Mouse (Mus musculus) MEL-GATA-1-ER (cell line): ENCODE data around the gene Clybl.

ENCODE experiments used
- DNase-seq: peaks from one replicate; pipeline ENCODE4 v3.0.0-alpha.2; 2012; ENCODE audit warnings: low read depth; ENCODE audit errors: extremely low read depth

Clybl gene

GRCm38 (mm10) chr14:122357316-122357715, 175.8 kb downstream of the Clybl start:
- DNase-seq: no peak

DNA sequence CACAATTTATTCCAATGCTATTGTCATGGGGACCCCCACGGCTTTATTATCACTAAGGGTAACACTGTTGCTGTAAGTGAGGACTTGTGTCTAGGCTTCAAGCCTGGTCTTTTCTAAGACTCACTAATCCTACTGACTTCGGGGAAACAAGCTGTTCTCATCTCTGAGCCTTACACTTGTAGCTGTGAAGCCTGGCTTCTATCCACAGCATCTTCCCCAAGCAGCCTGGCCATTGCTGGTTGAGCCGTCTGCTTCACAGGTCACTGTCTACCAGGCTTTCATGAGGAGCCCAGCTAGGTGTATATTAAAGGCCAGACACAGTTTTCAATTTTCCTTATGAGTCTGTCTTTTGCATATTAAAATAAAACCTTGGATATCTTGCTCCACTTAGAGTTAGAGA, 177.1 kb downstream of the Clybl start:
- no peak for DNase-seq

DNA sequence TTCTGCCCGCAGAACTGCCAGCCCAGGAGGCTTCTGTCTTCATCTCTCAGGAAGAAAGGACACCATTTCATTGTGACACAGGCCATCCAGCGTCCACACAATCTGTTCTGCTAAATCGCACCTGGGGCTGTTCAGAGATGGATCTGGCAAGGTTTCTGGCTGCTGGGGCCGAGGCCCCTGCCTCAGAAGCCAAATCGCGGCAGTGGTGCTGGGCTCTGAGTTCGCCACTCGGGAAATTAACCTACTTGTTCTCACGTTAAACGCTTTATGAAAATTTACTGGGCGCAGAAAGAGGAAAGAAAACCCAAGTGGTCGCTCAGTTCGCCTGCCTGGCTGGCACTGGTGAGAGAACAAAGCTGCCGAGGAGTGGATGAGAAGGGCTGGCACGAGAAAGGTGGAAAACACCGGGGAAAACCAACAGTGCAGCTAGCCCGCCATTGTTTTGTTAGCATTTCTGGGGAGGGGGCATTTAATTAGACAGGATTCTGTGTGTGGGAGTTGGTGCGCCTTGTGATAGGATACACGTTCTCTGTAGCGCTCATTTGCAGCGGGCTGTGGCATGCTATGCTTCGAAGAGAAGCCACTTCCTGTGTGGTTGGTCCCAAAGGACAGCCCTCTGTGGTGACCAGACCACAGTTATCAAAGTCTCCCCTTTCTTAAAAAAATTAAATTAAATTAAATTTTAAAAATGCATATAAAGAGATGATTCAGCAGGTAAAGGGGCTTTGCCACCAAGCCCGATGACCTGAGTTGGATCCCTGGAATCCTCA, 177.8 kb downstream of the Clybl start:
- DNase-seq: no peak

DNA sequence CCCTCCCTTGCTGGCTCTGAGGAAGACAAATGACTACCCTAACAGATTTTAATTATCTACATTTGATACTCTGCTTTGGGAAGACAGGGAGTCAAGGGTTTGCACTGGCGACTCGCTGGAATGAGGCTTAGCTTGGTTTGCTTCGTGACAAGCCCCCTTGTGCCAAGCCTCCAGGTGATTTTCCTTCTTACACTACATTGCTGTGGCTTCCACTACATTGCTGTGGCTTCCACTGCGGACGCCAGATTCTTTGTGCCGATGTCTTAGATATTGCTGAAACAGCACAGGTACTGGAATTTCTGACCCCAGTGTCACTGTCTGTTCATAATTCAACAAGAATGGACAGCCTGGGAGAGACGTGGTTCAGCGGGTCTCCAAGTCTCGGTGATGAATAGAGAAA, 180.3 kb downstream of the Clybl start:
- no peak for DNase-seq

- DNase-seq: no peak
Measured at GRCm38 (mm10) chr14:122363156-122363555, 181.7 kb downstream of the Clybl start.

DNA sequence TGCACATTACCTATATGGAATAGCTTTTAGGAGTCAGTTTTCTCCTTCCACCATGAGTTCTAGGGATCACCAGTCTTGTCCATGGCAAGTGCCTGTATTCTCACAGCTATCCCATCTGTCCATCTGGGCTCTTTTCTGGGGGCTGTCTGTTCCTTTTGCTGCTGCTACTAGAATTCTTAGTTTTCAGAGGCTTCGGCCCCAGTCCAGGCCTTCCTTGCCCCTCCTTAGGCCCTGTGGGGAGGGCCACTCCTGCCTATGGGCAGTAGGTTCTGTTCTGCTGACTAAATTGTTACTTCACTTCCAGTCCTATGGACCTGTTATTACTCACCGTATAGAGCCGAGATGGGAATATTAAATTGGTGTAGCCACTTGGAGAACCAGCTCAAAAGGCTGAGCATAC, 182.5 kb downstream of the Clybl start:
- DNase-seq: no peak

DNA sequence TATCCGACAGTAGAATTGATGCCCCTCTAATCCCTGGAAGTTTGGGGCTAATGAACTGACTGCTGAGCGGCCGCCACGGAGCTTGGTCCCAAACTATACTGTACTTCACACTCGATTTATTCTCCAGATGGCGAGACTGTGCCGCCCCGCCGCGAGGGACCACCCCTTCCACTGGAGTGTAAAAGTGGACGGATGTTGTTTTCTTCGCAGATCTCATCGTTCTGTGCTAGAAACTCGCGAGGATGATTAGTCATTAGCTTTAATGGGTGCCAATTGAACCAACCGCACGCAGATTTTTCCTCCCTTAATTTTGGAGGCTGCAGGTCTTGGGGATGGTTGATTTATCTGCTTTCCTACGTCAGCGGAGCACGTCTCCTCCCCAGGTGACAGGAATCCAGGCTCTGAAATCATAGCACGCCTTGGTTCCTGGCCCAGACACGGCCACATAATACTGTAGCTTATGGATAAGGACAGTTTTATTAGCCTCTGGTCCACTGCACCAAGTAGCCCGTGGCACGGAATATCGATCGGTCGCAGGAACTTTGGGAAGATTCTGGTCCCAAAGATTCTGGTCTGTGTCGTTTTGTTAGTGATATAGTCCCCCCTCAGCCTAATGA, 185.9 kb downstream of the Clybl start:
- DNase-seq: no peak

DNA sequence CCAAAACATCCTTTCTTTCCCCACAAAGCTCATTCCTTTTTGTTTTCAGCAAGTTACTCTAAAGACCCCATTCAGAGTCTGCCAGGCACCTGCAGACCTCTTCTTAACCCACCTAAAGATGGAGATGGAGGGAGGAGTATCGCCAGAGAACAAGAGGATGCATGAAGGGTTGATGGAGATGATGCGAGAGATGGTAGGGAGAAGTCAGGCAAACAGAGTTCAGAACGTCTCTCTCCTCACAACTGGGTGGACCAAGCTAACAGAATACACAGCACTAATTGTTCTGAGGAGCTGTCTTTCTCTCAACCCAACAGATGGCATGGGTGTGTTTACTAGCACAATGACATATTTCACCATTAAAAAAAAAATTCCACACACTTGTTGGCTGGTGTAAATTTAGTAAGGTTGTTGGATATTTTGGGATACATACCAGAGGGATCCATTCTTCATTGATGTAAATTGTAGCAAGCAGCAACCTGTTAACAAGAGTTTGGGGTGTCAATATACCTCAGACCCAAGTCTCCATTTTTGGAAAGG, 186.4 kb downstream of the Clybl start:
- DNase-seq: no peak

DNA sequence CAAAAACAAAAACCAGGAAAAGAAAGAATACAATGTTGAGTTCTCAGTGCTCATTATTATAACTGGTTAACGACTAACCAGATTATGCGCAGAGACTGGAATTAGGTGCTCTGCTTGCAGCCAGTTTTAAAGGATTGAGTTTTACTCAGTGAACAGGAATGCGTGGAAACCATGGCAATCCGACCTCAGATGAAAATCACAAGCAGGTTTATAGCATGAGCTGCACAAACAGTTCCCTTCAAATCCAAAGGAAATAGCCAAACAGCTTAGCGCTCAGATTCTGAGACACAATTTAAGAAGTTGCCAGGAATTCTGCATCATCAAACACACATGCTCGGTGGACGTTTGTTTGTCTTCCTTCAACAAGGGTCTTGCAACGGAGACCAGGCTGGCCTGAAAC, 187.0 kb downstream of the Clybl start:
- no peak for DNase-seq

GRCm38 (mm10) chr14:122371979-122372378, 190.5 kb downstream of the Clybl start:
- no peak for DNase-seq

- DNase-seq: no peak
Measured at GRCm38 (mm10) chr14:122373458-122373857, 192.0 kb downstream of the Clybl start.

DNA sequence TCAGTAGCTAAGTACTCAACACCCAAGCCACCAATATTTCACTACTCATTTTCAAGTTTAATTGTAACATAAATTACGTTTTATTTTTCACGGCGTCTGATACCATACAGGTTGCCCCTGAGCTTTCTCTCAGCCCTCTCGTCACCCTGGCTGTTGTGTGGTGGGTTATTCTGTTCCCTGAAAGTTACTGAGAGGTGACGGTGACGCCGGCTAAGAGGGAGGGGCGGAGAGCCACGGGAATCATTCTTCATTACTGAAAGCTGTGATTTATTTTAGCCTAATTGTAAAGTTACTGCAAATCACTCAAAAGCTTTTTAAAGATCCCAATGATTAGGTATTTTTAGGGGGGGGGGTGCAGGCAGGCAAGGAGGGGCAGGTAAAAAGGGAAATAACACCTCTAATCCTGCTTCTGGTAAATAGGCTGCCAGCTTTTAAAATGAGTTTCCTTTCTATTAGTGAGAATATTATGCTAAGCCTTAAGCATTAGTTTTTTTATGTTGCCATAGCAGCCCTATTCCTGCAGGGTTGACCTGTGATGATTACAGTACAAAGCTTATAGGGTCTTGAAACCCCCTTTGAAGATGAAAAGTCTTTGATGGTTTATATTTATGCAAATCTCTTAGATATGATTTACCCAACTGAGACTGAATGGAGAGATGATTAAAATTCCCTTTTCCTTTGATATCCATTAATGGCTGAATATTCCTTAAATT, 192.9 kb downstream of the Clybl start:
- no peak for DNase-seq

GRCm38 (mm10) chr14:122375070-122375811, 193.7 kb downstream of the Clybl start:
- DNase-seq: no peak

DNA sequence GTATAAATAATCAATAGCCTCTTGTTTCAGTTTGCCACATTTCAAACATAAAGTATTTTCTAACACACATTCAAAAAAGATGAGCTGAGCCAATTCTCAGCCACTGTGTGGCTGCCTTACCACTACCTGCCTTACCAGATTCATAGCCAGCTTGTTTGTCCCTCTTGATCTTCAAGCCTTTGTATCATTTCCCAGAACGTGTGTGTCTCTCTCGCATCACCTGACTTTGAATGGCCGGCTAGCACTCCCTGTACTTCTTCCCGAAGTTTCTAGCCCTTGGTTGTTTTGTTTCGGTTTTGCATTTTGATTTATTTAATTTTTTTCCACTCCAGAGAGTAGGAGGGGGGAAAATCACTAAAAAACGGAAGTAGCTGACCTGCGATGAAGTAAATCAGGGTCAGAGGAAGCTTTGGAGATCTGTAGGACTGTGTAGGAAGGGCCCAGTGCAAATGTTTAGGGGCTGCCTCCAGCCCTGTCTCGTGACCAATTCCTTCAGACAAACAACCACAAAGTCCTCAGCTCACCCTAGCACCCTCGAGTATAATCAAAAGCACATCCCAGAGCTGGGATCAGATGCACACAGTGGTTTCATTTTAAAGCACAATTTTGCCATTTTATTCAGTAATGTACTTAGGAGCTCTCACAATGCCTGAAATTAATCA, 195.1 kb downstream of the Clybl start:
- DNase-seq: no peak

DNA sequence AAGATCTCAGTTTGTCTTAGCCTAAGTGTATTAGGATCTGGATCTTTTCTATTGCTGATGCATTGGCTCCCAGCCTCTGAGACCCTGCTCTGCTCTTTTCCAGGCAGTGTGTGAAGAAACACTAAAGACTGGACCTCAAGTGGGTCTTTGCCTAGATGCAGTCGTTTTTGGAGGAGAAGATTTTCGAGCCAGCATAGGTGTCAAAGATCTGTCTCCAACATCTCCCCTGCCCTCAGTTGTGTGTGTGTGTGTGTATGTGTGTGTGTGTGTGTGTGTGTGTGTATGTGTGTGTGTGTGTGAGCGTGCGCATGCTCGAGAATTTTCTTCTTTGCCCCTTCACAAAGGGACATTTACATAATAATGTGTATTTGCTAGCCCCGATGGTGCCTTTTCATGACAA, 196.2 kb downstream of the Clybl start:
- DNase-seq: no peak

DNA sequence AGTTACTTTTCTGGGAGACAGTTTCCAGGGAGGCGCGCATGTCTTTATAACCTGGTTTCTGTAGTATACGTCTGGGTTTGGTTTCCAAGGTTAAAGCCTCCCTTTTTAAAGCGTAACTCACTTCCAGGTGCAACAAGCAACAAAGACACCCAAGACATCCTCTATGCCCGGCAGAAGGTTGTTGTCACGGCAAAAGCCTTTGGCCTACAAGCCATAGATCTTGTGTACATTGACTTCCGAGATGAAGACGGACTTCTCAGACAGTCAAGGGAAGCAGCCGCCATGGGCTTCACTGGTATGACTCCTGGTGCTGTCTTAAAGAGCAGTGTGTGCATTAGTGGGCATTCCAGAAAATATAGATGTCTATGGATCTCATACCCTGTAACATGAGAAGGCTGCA, 197.6 kb downstream of the Clybl start:
- DNase-seq: no peak

DNA sequence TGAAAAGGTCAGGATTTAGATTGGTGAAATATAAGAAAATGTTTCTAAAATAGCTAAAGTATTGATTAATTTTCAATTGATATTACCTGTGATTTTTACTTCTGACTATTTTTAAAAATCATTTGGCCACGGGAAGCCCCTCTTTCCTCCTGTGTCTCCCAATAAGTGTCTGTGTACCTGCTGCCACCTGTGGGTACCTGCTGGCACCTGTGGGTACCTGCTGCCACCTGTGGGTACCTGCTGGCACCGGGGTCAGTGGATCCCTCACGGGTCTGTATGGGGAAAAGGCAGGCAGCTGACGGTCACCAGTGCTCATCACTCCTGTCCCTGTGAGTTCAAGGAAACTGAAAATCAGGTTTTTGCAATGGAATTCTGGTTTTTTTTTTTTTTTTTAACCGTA, 198.5 kb downstream of the Clybl start:
- no peak for DNase-seq

- DNase-seq: no peak
Measured at GRCm38 (mm10) chr14:122380896-122381845, 199.7 kb downstream of the Clybl start.

- no peak for DNase-seq
Measured at GRCm38 (mm10) chr14:122382281-122382680, 200.8 kb downstream of the Clybl start.

GRCm38 (mm10) chr14:122383931-122384330, 202.4 kb downstream of the Clybl start:
- no peak for DNase-seq
